Comparison of ENCODE assay signal across 8 mouse cellular contexts in the genomic region with DNA sequence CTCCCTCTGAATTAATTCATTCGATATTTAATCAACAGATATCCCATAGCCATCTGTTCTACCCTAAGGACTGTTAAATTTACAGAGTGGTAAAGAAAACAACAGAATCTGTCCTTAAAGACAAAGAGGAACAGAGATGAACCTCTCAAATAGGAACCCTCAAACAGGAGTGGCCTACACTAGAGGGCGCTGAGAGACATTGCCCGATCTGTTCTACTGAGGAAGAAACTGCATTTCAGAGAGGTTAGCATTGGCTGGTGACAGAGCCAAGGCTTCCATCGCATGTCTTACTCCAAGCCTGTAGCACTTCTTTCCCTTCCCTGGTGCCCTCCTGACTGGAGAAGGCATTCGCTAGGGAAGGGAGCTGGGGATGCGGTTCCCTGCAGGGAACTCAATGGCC.
DNase-seq lines count a peak whose midpoint lies in the region; ATAC-seq lines count a peak whose summit lies in the region.

No protein-coding gene starts in this region.

- no peak for ATAC-seq in erythroid progenitor cell, adult 5-6 weeks (replicated peaks; ENCODE audit: low FRiP score, poor library complexity, severe bottlenecking)

- peak; percentile 13 to 44 for DNase-seq in kidney, adult 8-10 months
- no peak for DNase-seq in kidney, adult 11 months
- DNase-seq in adrenal gland, postnatal 10 days = peak; percentile 47
- peak; percentile 46 for DNase-seq in cerebellum, adult 8-10 months
- DNase-seq in kidney, postnatal 36 days = peak; percentile 27 to 66
- peak; percentile 43 for DNase-seq in right cerebral cortex, adult 18-20 months
- no peak for DNase-seq in thymus, postnatal 10 days (ENCODE audit: low spot score in 2 of 2)

Comparison
In these comparisons a context has a peak if more than half of its experiments do, and no peak if none do; other contexts are left out.
1. DNase-seq: peak in kidney, adult 8-10 months (2 of 2), adrenal gland, postnatal 10 days (single experiment), cerebellum, adult 8-10 months (single experiment), kidney, postnatal 36 days (2 of 2) and right cerebral cortex, adult 18-20 months (single experiment); none in kidney, adult 11 months (single experiment) and thymus, postnatal 10 days (0 of 2).